Mouse (Mus musculus) ES-Bruce4 (cell line): Measurements from ENCODE around the gene Dpf2. TPM values are rescaled to one million over a fixed set of nuclear protein-coding genes. Genes with fewer than 3 reads are reported as not detected.

Experiments used
- H3K27ac ChIP-seq: 2 replicates; pipeline ENCODE4 v1.5.1; 2012; ENCODE audit warnings: low read length, inconsistent platforms; ENCODE audit not compliant: insufficient read depth
- H3K27me3 ChIP-seq: 2 replicates; pipeline ENCODE4 v1.6.1; 2012; ENCODE audit warnings: mild to moderate bottlenecking, low read length, inconsistent platforms; ENCODE audit not compliant: control insufficient read depth, poor library complexity, insufficient read depth, severe bottlenecking
- H3K36me3 ChIP-seq: 2 replicates; pipeline ENCODE4 v1.6.1; 2012; ENCODE audit warnings: inconsistent platforms, mild to moderate bottlenecking, low read length, moderate library complexity; ENCODE audit not compliant: control insufficient read depth, poor library complexity, insufficient read depth, severe bottlenecking
- H3K4me1 ChIP-seq: one replicate; pipeline ENCODE4 v1.8.1; 2011; ENCODE audit warnings: low read length; ENCODE audit not compliant: control insufficient read depth, insufficient read depth
- H3K4me3 ChIP-seq: 2 replicates; pipeline ENCODE4 v1.5.1; 2011; ENCODE audit warnings: low read depth, mild to moderate bottlenecking, low read length
- H3K9ac ChIP-seq: 2 replicates; pipeline ENCODE4 v1.6.1; 2012; ENCODE audit warnings: low read depth, mild to moderate bottlenecking, inconsistent platforms; ENCODE audit not compliant: poor library complexity, severe bottlenecking
- H3K9me3 ChIP-seq: replicated peaks from 2 replicates; pipeline ENCODE4 v1.6.1; 2012; ENCODE audit warnings: mild to moderate bottlenecking, low read length, inconsistent platforms; ENCODE audit not compliant: control insufficient read depth, poor library complexity, insufficient read depth, severe bottlenecking
- CTCF ChIP-seq: IDR thresholded peaks from one replicate; pipeline ENCODE4 v1.8.1; 2011; ENCODE audit warnings: low read depth, low read length
- EP300 ChIP-seq: IDR thresholded peaks from 2 replicates; pipeline ENCODE4 v1.6.1; 2011; ENCODE audit warnings: low read depth, low read length; ENCODE audit not compliant: insufficient read depth
- POLR2A ChIP-seq: IDR thresholded peaks from one replicate; pipeline ENCODE4 v1.8.1; 2011; ENCODE audit warnings: low read length; ENCODE audit not compliant: insufficient read depth
- polyA plus RNA-seq: library from polyadenylated mRNA; stranded (reverse); fragments of >200 nt; gene quantifications from 2 replicates; pipeline ENCODE4 v1.2.4, GENCODE M21; 2011; ENCODE audit warnings: low read depth; ENCODE audit not compliant: missing spikeins, insufficient read depth, insufficient read length

Gene Dpf2
- polyA plus RNA-seq, 1 experiment = 137 TPM

DNA sequence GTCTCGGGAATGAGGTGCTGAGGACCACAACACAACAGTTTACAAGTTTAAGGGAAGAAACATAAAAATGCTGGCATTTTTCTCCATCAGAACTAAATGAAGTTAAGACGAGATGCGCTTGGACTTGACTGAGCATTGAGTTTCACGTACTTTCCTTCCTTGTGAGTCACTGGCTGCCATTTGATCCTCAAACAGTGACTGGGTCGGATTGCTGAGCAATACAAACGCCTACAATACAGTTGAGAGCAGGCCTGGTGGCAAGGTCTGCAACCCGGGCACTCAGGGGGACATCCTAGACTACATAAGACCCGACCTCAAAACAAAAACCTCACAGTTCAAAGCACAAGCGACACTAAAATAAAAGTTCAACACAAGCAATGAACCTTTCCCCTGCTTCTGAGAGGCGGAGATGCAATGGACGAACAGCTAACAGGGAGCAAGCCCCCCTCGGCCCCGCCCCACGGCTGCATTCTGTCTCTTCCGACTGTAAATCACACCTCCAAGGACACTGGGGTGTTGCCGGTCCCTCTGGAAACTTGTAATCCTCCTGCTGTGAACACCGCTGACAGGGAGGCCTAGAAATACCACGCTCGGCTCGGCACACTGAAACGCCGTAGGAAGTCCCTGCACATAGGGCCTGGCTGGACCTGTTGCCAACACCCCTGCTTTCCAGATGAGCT is 41.4 kb upstream of the Dpf2 start:
- no peak overlapping the region for H3K9ac ChIP-seq
- H3K4me1 ChIP-seq = no peaks in the 10 kb centered on the region
- peaks cover 73% of the 10 kb centered on the region for H3K36me3 ChIP-seq
- H3K27me3 ChIP-seq = no peaks in the 10 kb centered on the region
- TF ChIP-seq EP300 (no peak), POLR2A (no peak), CTCF (no peak)
- no peaks in the 10 kb centered on the region for H3K9me3 ChIP-seq
- H3K4me3 ChIP-seq = no peak overlapping the region
- no peak overlapping the region for H3K27ac ChIP-seq

- Histone ChIP-seq H3K27me3 (no peaks in the 10 kb centered on the region), H3K36me3 (peaks cover 72% of the 10 kb centered on the region), H3K9ac (no peak overlapping the region), H3K27ac (no peak overlapping the region), H3K4me1 (no peaks in the 10 kb centered on the region), H3K9me3 (no peaks in the 10 kb centered on the region), H3K4me3 (no peak overlapping the region)
- TF ChIP-seq POLR2A (no peak), CTCF (no peak), EP300 (no peak)
Measured at GRCm38 (mm10) chr19:5953201-5953770, 40.5 kb upstream of the Dpf2 start.

DNA sequence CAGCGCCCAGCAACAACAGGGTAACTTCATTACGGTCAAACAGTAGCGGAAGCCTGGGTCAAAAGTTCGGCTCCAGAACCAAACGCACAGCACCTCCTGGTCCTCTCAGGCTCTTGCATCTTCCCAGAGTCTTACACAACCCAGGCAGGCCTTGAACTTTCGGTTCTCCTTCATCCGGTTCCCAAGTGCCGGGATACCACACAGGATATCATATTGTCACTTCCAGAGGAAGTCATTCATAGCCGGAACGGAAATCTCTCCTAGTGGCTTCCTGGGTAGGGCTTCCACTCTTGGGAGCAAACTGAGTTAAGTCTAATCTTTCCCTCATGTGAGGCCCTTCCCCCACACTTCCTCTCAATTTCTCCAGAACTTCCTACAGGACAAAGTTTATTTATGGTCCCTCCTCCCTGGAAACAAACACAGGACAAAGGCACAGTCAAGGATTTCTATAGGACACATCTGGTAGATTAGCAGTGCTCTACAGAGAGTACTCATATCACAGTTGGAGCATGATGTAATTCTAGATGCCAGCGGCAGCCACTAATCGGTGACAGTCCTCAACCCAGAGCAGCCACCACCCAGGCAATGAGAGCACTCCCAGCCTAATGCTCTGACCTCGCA is 39.4 kb upstream of the Dpf2 start:
- Histone ChIP-seq H3K9ac (no peak overlapping the region), H3K4me3 (no peak overlapping the region), H3K9me3 (no peaks in the 10 kb centered on the region), H3K27ac (no peak overlapping the region), H3K36me3 (peaks cover 71% of the 10 kb centered on the region), H3K27me3 (no peaks in the 10 kb centered on the region), H3K4me1 (no peaks in the 10 kb centered on the region)
- TF ChIP-seq POLR2A (no peak), EP300 (no peak), CTCF (no peak)

- no peak overlapping the region for H3K9ac ChIP-seq
- TF ChIP-seq CTCF = no peak
- TF ChIP-seq EP300 = no peak
- no peak for TF ChIP-seq POLR2A
- H3K27me3 ChIP-seq = no peaks in the 10 kb centered on the region
- H3K9me3 ChIP-seq = no peaks in the 10 kb centered on the region
- H3K4me3 ChIP-seq = no peak overlapping the region
- H3K27ac ChIP-seq = no peak overlapping the region
- H3K4me1 ChIP-seq = no peaks in the 10 kb centered on the region
- peaks cover 72% of the 10 kb centered on the region for H3K36me3 ChIP-seq
Measured at GRCm38 (mm10) chr19:5951631-5952030, 38.8 kb upstream of the Dpf2 start.

DNA sequence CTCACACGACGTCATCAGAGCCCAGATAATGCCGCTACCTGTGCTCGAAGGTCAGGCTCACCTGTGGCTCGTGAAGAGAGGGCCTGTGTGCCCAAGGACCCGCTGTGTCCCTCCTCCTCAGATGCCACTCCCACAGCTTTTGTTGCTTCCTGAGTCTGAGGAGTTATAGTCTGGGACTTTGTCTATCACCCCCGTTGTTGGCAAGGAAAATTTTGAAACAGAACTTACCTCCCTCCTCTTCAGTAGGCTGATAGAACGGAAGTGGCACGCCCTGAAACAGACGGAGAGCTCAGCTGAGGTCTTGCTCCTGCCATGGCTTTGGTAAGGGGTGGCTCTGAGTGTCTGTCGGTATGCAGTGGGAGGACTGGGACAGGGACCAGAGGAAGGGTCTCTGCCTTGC is 37.4 kb upstream of the Dpf2 start:
- Histone ChIP-seq H3K4me3 (no peak overlapping the region), H3K27ac (no peak overlapping the region), H3K27me3 (no peaks in the 10 kb centered on the region), H3K36me3 (peaks cover 73% of the 10 kb centered on the region), H3K9ac (no peak overlapping the region), H3K4me1 (no peaks in the 10 kb centered on the region), H3K9me3 (no peaks in the 10 kb centered on the region)
- TF ChIP-seq CTCF (no peak), POLR2A (no peak), EP300 (no peak)

DNA sequence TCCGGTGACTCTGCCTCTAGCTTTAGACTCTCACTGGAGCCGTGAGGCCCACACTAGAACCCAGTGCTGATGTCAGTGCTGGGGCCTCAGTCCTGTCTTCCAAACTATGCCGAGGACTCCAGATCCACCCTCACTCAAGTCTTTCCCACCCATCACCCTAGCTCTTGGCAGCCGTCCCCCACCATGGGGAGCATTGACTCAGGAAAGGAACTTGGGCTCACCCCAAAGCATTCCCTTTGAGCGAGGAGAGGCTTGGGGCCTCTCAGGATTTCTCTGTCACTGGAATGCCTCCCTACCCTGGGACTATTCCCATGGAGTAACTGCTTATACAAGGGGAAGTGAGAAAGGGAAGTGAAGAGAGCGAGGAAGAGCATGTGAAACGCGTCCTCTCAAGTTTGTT is 33.1 kb upstream of the Dpf2 start:
- H3K4me1 ChIP-seq = no peaks in the 10 kb centered on the region

More for the DNA sequence above, 33.1 kb upstream of the Dpf2 start:
- no peak overlapping the region for H3K4me3 ChIP-seq
- H3K36me3 ChIP-seq = peaks cover 53% of the 10 kb centered on the region
- H3K9me3 ChIP-seq = no peaks in the 10 kb centered on the region
- H3K9ac ChIP-seq = no peak overlapping the region
- no peak overlapping the region for H3K27ac ChIP-seq
- no peaks in the 10 kb centered on the region for H3K27me3 ChIP-seq
- no peak for TF ChIP-seq CTCF
- TF ChIP-seq EP300 = no peak
- no peak for TF ChIP-seq POLR2A
